Mouse (Mus musculus): ENCODE results near the gene Phf21b.

- TF ChIP-seq POLR2A (IDR thresholded peaks at IDR 0.05; ENCODE audit: borderline replicate concordance, low read depth, low read length) (no peak), CTCF (IDR thresholded peaks at IDR 0.05; ENCODE audit: low read depth, low read length) (no peak; the same call in 1 of the 2 replicates)
Measured at GRCm38 (mm10) chr15:84829416-84829815, 26.4 kb downstream of the Phf21b start.

Data from bone marrow macrophage, adult 2 months (primary cell).